Mouse (Mus musculus): ENCODE data around the gene Trpm1. TPM values are rescaled to one million over a fixed set of nuclear protein-coding genes. Genes with fewer than 3 reads are reported as not detected.

The Trpm1 gene
- total RNA-seq, 2 experiments from 2014 or later: not detected

GRCm38 (mm10) chr7:64229911-64230310, 76.3 kb downstream of the Trpm1 start:
- no peak for ATAC-seq (replicated peaks; ENCODE audit: poor library complexity)

DNA sequence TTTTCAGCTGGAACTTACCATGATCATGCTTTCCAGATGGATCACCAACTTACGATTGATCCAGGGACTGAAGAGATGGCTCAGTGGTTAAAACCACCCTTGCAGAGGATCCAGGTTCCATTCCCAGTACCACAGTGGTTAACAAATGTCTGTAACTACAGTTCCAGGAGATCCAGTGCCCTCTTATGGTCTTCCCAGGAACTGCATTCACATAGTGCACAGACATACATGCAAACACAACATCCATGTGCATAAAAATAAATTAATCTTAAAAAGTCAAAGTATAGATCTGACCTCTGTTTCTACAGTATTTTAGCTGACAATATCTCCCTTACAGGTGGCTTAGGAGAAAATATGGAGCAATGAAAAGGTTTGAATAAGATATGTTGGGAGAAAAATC, 77.4 kb downstream of the Trpm1 start:
- no peak for ATAC-seq (replicated peaks; ENCODE audit: poor library complexity)

DNA sequence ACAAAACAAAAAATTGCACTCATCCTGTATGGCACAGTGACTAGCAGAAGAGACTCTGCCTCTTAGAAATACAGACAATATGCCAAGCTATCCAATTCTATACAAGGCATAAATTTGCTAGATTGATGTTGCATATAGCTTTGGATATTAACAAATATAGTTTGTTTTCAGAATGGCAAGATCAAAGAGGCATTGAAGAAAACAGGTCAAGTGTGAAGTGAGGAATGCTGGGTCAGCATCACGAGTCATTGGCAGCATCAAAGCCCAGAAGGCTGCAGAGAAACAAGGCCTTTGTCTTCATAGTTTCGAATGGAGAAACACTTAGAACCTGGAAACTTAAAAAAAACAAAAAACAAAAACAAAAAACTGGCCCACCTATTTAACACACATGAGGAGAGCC, 78.4 kb downstream of the Trpm1 start:
- ATAC-seq (replicated peaks; ENCODE audit: poor library complexity): no peak

DNA sequence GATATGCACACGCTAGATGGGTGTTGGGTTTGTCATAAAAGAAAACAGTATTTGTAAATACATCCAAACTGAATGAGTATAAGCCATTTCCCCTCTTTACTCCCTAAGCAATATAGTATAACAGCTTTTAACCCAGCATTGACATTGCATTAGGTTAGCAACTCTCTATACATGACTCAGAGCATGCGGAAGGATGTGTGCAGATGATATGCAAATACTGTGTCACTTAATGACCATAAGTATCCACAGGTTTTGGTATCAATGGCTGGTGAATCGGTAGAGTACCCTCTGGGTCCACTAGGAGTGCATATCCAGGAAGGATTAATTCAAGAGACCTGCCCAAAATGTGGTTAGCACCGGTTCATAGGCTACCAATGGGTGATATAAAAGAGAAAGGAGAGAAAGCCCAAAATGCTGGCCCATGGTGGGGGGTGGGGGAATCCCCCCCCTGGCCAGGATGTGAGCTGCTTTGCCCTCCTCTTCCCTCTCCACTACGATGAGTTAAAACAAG, 80.7 kb downstream of the Trpm1 start:
- ATAC-seq (replicated peaks; ENCODE audit: poor library complexity): no peak

GRCm38 (mm10) chr7:64236521-64236920, 82.9 kb downstream of the Trpm1 start:
- no peak for ATAC-seq (replicated peaks; ENCODE audit: poor library complexity)

- no peak for ATAC-seq (replicated peaks; ENCODE audit: poor library complexity)
These were observed 84.1 kb downstream of the Trpm1 start for GRCm38 (mm10) chr7:64237747-64238146.

DNA sequence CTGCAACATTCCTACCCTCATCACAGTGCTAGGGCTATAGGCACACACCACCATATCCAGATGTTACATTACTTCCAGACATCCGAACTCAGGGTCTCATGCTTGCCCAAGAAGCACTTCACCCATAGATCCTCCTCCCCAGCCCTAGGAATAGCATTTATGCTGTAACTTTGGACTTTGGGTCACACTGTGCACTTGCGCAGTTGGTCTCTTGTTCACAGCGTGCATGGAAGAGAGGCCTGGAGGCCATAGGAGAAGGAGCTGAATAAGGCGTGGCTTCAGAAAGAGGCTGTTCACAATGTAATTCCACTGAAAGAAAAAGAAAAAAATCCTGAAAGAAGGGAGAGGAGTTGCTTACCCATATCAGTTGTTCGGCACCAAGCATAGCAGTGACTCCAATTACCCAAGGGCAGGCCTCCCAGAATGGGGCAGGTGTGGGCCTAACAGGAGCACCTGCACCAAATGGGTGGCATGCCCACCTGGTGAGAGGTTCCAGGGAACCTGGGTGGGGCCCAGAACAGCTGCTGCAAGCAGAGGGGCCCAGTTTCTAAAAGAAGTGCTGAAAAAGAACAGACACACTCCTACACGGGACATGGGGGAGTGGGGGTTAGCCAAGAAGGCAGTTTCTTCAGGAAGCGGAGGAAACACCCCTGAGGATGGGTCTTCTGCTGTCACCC, 84.9 kb downstream of the Trpm1 start:
- ATAC-seq (replicated peaks; ENCODE audit: poor library complexity): no peak

GRCm38 (mm10) chr7:64239138-64239805, 85.6 kb downstream of the Trpm1 start:
- no peak for ATAC-seq (replicated peaks; ENCODE audit: poor library complexity)

DNA sequence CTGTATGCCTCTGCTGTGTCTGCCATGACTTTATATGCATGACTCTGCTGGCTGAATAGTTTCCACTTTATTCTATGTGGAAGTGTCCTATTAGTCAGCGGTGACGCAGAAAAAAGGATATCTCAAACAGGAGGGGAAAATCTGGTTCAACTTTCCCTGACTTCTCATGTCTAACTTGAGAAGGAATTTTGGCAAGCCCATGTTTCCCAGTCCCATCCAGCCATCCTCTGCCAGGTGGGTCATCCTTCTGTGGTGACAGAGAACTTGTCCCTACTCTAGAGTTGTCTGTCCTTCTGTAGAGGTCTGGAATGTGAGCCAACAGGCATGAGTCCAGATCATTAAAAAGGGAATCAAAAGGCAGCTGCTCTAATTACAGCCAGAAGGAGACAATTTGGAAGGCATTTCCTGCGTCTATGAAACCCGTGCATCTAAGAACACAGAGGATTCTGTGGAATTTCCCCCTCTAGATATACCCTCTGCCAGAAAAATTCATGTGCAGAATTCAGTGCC, 86.2 kb downstream of the Trpm1 start:
- ATAC-seq (replicated peaks; ENCODE audit: poor library complexity): no peak

DNA sequence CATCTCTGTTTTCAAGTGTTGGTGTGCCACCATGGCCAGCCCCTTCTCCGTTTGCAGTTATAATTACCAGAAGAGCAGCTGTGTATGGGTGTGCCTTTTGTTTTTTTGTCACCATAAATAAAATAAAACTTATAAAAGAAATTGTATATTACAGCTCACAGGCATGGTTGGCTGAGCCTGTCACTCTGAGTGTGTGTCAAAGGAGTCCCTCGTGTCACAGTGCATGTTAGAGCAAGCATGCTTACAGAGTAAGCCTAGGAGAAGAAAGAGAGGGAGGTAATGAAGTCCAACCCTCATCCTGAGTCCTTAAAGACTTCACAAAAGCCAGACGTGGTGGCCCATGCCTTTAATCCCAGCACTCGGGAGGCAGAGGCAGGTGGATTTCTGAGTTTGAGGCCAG, 88.8 kb downstream of the Trpm1 start:
- ATAC-seq (replicated peaks; ENCODE audit: poor library complexity): no peak

GRCm38 (mm10) chr7:64244371-64244770, 90.7 kb downstream of the Trpm1 start:
- ATAC-seq (replicated peaks; ENCODE audit: poor library complexity): no peak

- ATAC-seq (replicated peaks; ENCODE audit: poor library complexity): no peak
These were observed 93.1 kb downstream of the Trpm1 start for GRCm38 (mm10) chr7:64246713-64247112.

GRCm38 (mm10) chr7:64248352-64248751, 94.7 kb downstream of the Trpm1 start:
- no peak for ATAC-seq (replicated peaks; ENCODE audit: poor library complexity)

DNA sequence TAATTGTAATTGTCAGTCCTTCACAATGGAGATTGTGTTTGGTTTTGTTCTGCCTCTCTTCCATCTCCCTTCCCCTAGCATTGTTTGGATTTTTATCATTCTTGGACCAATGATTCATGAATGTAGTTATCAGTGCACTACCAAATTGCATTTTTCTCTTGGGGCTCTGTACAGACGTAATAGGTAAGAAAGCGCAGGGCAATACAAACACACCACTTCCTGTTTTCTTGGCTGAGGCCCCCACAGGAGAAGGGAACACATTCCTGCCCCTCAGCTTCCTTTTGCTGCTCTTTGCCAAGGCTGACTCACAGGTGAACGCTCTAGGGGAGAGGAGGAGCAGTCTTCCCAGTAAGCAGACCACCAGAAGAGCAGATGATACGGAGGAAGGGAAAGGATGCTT, 96.1 kb downstream of the Trpm1 start:
- ATAC-seq (replicated peaks; ENCODE audit: poor library complexity): no peak

DNA sequence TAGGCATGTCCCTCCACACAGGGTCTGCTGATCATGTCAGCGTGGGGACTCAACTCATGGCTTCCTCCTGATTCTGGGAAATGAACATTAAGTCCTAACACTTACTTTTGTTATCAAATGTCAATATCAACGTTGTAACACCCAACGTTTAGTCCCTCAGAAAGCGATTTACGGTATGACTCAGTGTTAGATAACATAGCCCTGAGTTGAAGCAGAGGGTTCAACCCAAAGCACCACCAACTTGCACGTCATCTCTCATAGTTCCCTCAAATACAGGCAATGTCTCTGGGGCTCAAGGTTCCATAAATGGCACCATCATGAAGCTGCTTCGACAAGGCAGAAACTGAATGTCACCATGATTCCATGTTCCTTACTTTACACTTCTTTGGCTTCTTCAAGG, 96.8 kb downstream of the Trpm1 start:
- no peak for ATAC-seq (replicated peaks; ENCODE audit: poor library complexity)

GRCm38 (mm10) chr7:64253736-64254135, 100.1 kb downstream of the Trpm1 start:
- ATAC-seq (replicated peaks; ENCODE audit: poor library complexity): no peak

- ATAC-seq (replicated peaks; ENCODE audit: poor library complexity): no peak
These were observed 112.1 kb downstream of the Trpm1 start for GRCm38 (mm10) chr7:64265502-64266279.

DNA sequence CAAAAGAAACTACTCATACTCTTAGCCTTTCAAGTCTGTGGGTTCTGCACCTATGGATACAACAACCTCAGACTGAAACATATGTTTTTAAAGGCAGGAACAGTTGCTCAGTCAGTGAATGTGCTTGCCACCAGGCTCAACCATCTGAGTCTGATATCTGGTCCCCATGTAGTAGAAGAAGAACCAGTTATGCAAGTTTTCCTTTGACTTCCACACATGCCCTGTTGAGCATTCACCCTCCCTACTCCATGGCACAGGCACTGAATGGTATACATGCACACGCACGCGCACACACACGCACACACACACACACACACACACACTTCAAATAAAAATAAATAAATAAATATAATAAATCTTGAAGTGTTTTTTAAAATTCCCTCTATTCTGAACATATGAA, 113.0 kb downstream of the Trpm1 start:
- no peak for ATAC-seq (replicated peaks; ENCODE audit: poor library complexity)

GRCm38 (mm10) chr7:64271926-64272325, 118.3 kb downstream of the Trpm1 start:
- no peak for ATAC-seq (replicated peaks; ENCODE audit: poor library complexity)

DNA sequence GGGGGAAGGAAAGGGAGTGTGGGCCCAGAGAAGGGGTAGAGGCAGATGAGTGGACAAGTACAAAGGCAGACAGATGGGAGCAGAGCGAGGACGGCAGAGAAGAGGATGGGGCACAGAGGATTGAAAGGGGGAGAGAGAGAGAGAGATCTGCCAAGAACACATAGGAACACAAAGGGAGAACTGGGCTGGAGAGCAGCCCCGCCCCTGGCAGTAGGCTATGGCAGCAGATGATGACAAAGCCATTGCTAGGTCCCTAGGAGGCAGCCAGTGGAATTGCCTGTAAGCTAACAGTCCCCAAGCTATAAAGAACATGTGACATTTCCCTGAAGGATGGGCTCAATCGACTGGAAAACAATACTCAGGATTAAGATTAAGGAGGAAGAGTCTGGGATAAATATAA, 121.9 kb downstream of the Trpm1 start:
- no peak for ATAC-seq (replicated peaks; ENCODE audit: poor library complexity)

- ATAC-seq (replicated peaks; ENCODE audit: poor library complexity): no peak
These were observed 123.3 kb downstream of the Trpm1 start for GRCm38 (mm10) chr7:64276921-64277320.

DNA sequence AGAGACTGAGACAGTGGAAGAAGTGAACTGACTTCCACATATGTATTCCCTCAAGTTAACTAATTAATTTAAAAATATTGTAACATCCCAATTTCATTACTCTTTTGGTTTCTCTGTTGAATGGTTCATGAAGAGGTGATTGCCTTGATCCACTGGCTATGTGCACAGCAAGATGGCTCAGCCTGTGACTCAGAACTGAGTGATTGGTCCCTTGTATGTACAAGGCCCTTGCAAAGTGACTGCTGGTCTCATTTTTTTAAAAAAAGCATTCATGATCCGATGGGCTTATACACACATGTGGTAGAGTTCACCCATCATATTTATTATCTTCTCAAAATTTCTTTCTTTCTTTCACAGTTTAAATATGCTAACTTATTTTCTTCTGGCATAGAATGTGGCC, 124.9 kb downstream of the Trpm1 start:
- ATAC-seq (replicated peaks; ENCODE audit: poor library complexity): no peak

All from megakaryocyte progenitor cell, adult 5-6 weeks (primary cell).